ENCODE assay signal across 15 mouse cellular contexts in the genomic region with DNA sequence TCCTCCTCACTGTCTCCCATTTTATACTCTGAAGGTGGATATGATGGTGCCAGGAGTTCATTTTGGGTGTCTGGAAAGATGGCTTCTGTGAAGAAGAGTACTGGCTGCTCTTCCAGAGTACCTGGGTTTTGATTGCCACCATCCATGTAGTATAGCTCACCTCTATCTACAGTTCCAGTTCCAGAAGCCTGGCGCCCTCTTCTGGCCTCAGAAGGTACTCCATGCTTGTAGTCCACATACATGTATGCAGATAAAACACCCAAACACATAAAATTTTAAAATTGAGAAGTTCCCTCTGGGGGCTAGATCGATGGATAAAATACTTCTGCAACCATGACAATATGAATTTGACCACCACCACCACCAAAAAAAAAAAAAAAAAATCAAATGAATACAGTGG.
DNase-seq lines count a peak whose midpoint lies in the region; ATAC-seq and TF ChIP-seq lines count a peak whose summit lies in the region.
"Had no signal": no experiment of that assay in that cellular context is flagged by ENCODE, and none has a peak within 500 bp of the region (broad histone marks: within the 10 kb centered on the region; RNA-seq: fewer than 3 reads in every experiment).

No protein-coding gene starts in this region.

- H3K4me1 ChIP-seq in heart, adult 2 months (ENCODE audit: control insufficient read depth, insufficient read depth, low read length), result peaks cover 2% of the 10 kb centered on the region; the same call in 1 of the 2 replicates
- H3K4me1 ChIP-seq in liver, embryonic 14.5 days (replicated peaks; ENCODE audit: control insufficient read depth in 2 of 2, insufficient read depth in 2 of 2, low read length in 1 of 2), result peaks cover 0 to 2% of the 10 kb centered on the region in 2 experiments; a peak in 1 of 4 replicates
- peaks cover under 1% of the 10 kb centered on the region; the same call in 1 of the 2 replicates for H3K4me1 ChIP-seq in liver, embryonic 12.5 days
- H3K4me1 ChIP-seq in E14TG2a.4 (replicated peaks; ENCODE audit: low read depth, low read length), result no peaks in the 10 kb centered on the region
- H3K4me1 ChIP-seq: forebrain, embryonic 12.5 days; midbrain, embryonic 15.5 days had no signal

- H3K9me3 ChIP-seq in liver, embryonic 14.5 days (ENCODE audit: control insufficient read depth, low read length), result no peaks in the 10 kb centered on the region
- H3K9me3 ChIP-seq in liver, embryonic 12.5 days (replicated peaks), result no peaks in the 10 kb centered on the region
- H3K9me3 ChIP-seq in E14TG2a.4 (ENCODE audit: low read length), result peaks cover 29% of the 10 kb centered on the region
- H3K9me3 ChIP-seq: kidney, embryonic 15.5 days; limb, embryonic 13.5 days; midbrain, embryonic 15.5 days had no signal

- H3K4me3 ChIP-seq in heart, adult 2 months, result no peak overlapping the region
- no peak overlapping the region for H3K4me3 ChIP-seq in liver, embryonic 14.5 days (ENCODE audit: insufficient read depth in 1 of 2, low read depth in 2 of 2, low read length in 2 of 2)
- H3K4me3 ChIP-seq in liver, embryonic 12.5 days, result no peak overlapping the region
- H3K4me3 ChIP-seq in E14TG2a.4 (replicated peaks; ENCODE audit: low read length), result no peak overlapping the region
- H3K4me3 ChIP-seq: forebrain, embryonic 12.5 days; heart, embryonic 13.5 days; kidney, embryonic 15.5 days; limb, embryonic 13.5 days; midbrain, embryonic 15.5 days had no signal

- no peak for TF ChIP-seq EP300 in heart, adult 2 months (IDR thresholded peaks at IDR 0.05; ENCODE audit: insufficient read depth, low read depth, low read length)
- no peak for TF ChIP-seq EP300 in liver, embryonic 14.5 days (IDR thresholded peaks at IDR 0.05; ENCODE audit: low read depth)

- H3K27me3 ChIP-seq in heart, adult 2 months (ENCODE audit: control insufficient read depth, insufficient read depth, low read length), result no peaks in the 10 kb centered on the region
- H3K27me3 ChIP-seq in liver, embryonic 14.5 days (ENCODE audit: control insufficient read depth, insufficient read depth, low read length), result no peaks in the 10 kb centered on the region
- no peaks in the 10 kb centered on the region for H3K27me3 ChIP-seq in liver, embryonic 12.5 days (replicated peaks)
- H3K27me3 ChIP-seq in E14TG2a.4 (ENCODE audit: insufficient read depth, low read length), result no peaks in the 10 kb centered on the region; the same call in 1 of the 2 replicates
- H3K27me3 ChIP-seq: forebrain, embryonic 12.5 days; heart, embryonic 13.5 days; kidney, embryonic 15.5 days; midbrain, embryonic 15.5 days had no signal

- TF ChIP-seq CTCF in heart, adult 2 months (IDR thresholded peaks at IDR 0.05), result peak; percentile 41
- peak; percentile 37 for TF ChIP-seq CTCF in liver, embryonic 14.5 days (IDR thresholded peaks at IDR 0.05; ENCODE audit: low read depth)
- TF ChIP-seq CTCF in E14TG2a.4 (conservative IDR thresholded peaks at IDR 0.05; ENCODE audit: low read length), result peak; percentile 53

- no peak overlapping the region for H3K4me2 ChIP-seq in liver, embryonic 14.5 days (ENCODE audit: low read depth)
- no peak overlapping the region for H3K4me2 ChIP-seq in liver, embryonic 12.5 days
- H3K4me2 ChIP-seq: forebrain, embryonic 12.5 days; heart, embryonic 13.5 days; kidney, embryonic 15.5 days; limb, embryonic 13.5 days; midbrain, embryonic 15.5 days had no signal

- H3K36me3 ChIP-seq in heart, adult 2 months (ENCODE audit: control insufficient read depth, insufficient read depth, low read length), result no peaks in the 10 kb centered on the region
- H3K36me3 ChIP-seq in liver, embryonic 14.5 days (replicated peaks; ENCODE audit: control insufficient read depth, insufficient read depth, low read depth), result no peaks in the 10 kb centered on the region
- no peaks in the 10 kb centered on the region for H3K36me3 ChIP-seq in liver, embryonic 12.5 days
- no peaks in the 10 kb centered on the region for H3K36me3 ChIP-seq in E14TG2a.4 (ENCODE audit: insufficient read depth, low read length)
- H3K36me3 ChIP-seq: forebrain, embryonic 12.5 days; heart, embryonic 13.5 days; kidney, embryonic 15.5 days; limb, embryonic 13.5 days; midbrain, embryonic 15.5 days had no signal

- H3K27ac ChIP-seq in heart, adult 2 months, result no peak overlapping the region
- H3K27ac ChIP-seq in liver, embryonic 14.5 days, result no peak overlapping the region
- H3K27ac ChIP-seq in liver, embryonic 12.5 days, result no peak overlapping the region
- H3K27ac ChIP-seq: forebrain, embryonic 12.5 days; heart, embryonic 13.5 days; kidney, embryonic 15.5 days; limb, embryonic 13.5 days; midbrain, embryonic 15.5 days had no signal

- H3K9ac ChIP-seq in heart, adult 2 months (ENCODE audit: low read depth, low read length), result no peak overlapping the region
- no peak overlapping the region for H3K9ac ChIP-seq in liver, embryonic 14.5 days (replicated peaks)
- H3K9ac ChIP-seq in liver, embryonic 12.5 days, result no peak overlapping the region
- H3K9ac ChIP-seq: forebrain, embryonic 12.5 days; heart, embryonic 13.5 days; kidney, embryonic 15.5 days; limb, embryonic 13.5 days; midbrain, embryonic 15.5 days had no signal

- 78% methylated on average over 2 of the region's 2 CpGs for WGBS in heart, adult 2 months
- WGBS in liver, embryonic 14.5 days (ENCODE audit: insufficient replicate concordance), result 43% methylated on average over 2 of the region's 2 CpGs
- 57% methylated on average over 2 of the region's 2 CpGs for WGBS in liver, embryonic 12.5 days (ENCODE audit: insufficient replicate concordance)

- ATAC-seq in liver, embryonic 14.5 days (ENCODE audit: insufficient read depth), result no peak
- ATAC-seq in liver, embryonic 12.5 days, result no peak
- ATAC-seq: midbrain, embryonic 15.5 days had no signal

- H3K79me2 ChIP-seq in heart, adult 2 months (replicated peaks; ENCODE audit: control insufficient read depth, insufficient read depth, low read length), result no peaks in the 10 kb centered on the region

- no peak for DNase-seq in heart, adult 2 months
- no peak for DNase-seq in heart, postnatal 10 days
- DNase-seq in liver, embryonic 14.5 days (ENCODE audit: low read depth in 3 of 3, low spot score in 3 of 3), result no peak
- DNase-seq in ZHBTc4 (ENCODE audit: low read depth, low spot score), result peak; percentile 19
- no peak for DNase-seq in testis, postnatal 10 days (ENCODE audit: low spot score)
- DNase-seq in cerebellum, adult 8-10 months, result no peak
- DNase-seq: heart, postnatal 4 days; retina, postnatal 1 day had no signal

- intact Hi-C loops in heart, adult 2 months (cut with DNase I), result no loop called here
- intact Hi-C loops in heart, postnatal 10 days (cut with DNase I), result no loop called here

- TF ChIP-seq POLR2A in heart, adult 2 months (IDR thresholded peaks at IDR 0.05; ENCODE audit: insufficient read depth, low read depth, low read length), result no peak
